Mouse (Mus musculus) layer of hippocampus, postnatal 10 days (tissue): ENCODE data around the gene Cacna1g. TPM values are rescaled to one million over a fixed set of nuclear protein-coding genes. Genes with fewer than 3 reads are reported as not detected.

Source experiments
- DNase-seq, 2 experiments: peaks; one replicate each; pipeline ENCODE4 v3.0.0; 2021; ENCODE audit warnings: low spot score in 2 of 2
- long read RNA-seq: library from polyadenylated mRNA; stranded (forward); transcript quantifications from one replicate; pipeline ENCODE4 v2.0.0, GENCODE M21; 2023
- total RNA-seq, 2 experiments: library from RNA; stranded (reverse); gene quantifications; 2 replicates each; pipeline ENCODE4 v1.2.3; 2021

Cacna1g gene
- 100 to 1,000 TPM; 111 to 128 TPM for total RNA-seq
- long read RNA-seq, full-length matches to known transcripts = 3 of 16 reads
- long read RNA-seq, partial matches to known transcripts = 5 of 16 reads
- long read RNA-seq, other reads (novel, unspliced or antisense) = 8 of 16 reads

DNA sequence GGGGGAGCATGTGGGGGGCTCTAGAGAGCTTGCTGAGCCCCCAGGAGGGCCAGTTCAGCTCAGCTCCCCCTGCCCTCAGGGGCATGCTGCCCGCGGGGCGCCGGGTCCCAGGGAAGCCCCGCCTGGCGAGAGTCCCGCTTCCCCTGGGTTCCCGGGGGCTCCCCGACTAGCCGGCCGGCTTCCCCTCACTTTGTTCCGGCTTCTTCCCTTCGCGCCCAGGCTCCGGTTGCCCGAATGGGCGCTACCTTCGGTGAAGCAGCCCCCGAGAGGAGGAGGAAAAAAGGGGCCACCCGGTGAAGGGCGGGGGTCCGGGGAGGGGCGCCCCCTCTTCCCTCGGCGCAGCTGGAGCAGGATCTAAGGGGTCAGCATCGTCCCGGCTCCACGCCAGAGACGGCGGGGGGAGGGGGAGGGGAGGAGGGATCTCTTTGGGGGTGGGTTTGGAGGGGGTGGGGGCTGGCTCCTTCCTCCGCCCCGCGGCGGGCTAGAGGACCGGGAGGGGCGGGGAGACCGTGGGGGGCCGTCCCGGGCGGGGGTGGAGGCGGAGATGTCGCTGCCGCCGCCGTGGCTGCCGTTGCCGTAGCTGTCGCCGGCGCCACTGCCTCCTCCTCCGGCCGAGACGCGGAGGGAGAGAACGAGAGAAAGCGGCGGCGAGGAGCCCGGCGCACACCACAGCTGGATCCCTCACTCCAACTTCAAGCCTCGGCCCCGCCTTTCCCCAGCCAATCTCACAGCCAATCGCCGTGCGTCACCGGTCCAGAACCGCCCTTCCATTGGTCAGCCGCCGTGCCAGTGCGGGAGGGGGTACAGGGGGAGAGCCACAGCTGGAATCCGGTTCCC is at the start of gene Cacna1g:
Gene Cacna1g, minus strand, starts transcription at position 492 of the 837 bp plus-strand sequence.
- peak; percentile 83 to 89 for DNase-seq

DNA sequence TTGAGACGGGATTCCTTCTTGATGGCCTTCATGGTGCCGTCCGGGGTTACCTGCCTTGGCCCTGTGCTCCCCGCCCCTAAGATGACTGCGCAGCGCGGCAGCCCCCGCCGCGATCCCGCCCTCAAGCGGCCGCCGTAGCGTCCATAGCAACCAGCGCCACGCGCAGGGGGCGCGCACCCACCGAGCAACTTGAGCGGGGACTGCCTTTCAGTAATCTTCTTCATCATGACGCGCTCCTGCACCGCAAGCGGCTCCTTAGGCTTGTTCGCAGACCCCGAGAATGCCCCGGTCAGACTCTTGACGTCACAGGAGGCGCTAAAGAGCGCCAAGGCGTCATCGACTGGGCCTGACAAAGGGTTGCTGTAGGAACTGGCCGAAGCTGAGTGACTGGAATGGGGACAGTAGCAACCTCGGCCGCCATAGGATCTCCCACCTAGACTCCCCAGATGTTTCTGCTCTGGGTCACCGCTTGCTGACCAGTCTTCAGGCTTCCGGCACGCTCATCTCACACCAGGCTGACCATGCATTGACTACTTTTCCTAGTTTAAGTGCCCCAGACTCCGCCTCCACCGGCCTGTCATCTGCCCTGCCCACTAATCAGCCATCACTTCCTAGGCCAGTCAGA is 47.3 kb upstream of the Cacna1g start, which contains the start of gene Mycbpap:
Gene Mycbpap, minus strand, starts transcription at position 524 of the 625 bp plus-strand sequence.
- peak; percentile 50 to 64 for DNase-seq

DNA sequence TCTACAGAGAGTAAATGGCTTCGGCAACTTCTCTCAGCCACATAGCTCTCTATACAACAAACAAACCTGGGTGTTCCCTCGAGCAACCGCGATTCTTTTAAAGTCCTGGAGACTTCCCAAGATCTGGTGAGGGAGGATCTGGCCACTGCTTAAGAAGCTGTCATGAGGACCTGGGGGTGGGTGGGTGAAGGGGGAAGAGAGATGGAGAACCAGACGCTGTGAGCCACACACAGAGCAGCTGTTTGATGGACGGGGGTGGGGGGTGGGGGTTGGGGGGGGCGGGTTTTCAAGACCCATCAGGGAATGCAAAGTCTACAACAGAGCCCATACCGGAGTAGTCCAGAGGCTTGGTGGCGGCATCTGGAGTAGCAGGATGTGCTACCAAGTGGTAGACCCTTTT is 39.5 kb upstream of the Cacna1g start:
- no peak for DNase-seq

DNA sequence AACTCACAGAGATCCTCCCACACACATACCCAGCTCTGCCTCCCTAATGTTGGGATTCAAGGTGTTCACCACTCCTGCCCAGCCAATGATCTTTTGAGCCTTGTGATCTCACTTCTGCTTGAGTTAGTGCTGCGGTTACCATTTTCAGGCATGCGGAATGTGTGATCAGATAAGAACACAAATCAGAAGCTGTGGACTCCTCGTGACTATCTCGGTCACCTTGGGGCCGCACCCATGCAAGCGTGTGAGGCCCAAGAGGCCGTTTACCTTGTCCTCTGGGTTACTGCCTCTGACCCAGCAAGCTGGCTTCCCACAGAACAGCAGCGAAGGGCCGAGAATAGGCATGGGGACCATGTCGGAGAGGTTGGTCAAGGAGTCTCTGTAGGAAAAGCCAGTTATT is 35.0 kb upstream of the Cacna1g start:
- DNase-seq = no peak

DNA sequence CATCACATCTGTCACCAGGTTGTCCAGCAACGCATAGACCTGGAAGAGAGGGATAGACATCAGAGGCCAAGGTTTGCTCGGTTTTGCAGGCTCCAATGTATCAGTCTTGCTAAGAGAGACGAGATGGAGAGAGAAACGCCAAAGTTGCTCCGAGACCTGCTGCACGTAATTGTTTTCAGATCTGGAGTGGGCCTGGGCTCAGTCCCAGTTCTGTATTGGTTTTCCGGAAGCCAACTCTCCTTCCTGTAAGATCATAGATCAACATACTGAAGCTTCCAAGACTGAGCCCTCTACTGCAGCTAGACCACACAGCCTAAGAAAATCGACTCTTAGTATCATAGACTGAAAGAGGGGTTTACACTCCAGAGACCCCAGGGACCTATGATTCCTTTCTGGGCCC is 27.5 kb upstream of the Cacna1g start:
- no peak for DNase-seq

DNA sequence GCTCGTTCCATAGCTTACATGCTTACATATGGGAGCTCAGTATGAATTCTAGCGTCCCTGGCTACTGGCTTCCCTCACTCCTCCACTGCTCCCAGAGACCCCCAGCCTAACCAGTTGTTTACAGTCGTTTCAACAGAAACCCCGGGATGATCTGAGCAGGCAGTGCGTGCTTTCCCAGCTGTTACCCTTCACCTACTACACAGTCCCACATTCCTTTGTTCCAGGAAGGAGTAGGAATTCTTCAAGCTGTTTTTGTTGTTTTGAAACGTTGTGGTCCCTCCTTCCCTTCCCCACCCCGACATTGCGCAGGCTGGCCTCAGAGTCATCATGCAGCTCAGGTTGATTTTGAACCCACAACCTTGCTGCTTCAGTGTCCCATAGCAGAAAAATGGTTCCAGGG is 26.4 kb upstream of the Cacna1g start:
- DNase-seq = no peak

DNA sequence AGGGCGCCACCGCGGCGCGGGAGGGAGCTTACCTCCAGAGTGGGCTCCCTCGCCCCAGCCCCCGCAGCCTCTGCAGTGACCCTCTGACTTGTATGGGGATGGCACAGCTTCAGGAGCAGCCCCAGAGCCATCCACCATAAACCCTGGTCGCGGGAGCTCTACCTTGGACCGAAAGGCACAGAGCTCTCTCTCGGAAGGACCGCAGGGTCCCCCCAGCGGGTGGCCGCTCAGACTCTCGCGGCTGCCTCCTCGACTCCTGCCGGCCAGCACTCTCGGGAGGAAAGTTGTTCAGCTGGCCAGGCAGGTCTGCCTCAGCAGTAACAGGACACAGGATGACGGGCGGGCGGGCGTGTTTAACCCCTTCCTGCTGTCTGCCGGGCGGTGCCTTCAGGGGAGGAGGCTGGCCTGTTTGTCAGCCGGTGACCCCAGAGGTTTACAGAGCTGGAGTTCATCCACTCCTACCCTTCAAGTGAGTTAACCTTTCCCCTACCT is 25.7 kb upstream of the Cacna1g start, which contains the start of gene Epn3:
Gene Epn3, minus strand, starts transcription at position 314 of the 492 bp plus-strand sequence.
- DNase-seq = no peak

DNA sequence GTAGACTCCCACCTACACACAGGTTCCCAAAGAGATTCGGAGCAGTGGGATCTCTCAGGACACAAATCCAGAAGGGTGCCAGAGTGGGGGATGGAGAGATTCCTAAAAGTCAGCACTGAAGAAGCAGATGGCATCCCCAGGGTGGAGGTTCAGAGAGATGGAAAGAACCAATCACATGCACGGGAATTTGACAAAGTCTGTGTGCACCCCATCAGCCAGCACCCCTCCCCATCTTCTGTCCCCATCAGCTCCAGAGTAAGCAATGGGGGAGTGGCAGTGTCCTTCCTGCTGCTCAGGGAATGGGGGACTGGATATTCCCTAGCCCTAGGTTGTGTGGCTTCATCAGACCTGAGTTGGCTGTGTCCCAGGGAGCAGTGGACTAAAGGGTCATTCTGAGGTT is 25.0 kb upstream of the Cacna1g start:
- DNase-seq = peak in 1 of 2 experiments; percentile 33

GRCm38 (mm10) chr11:94498093-94498996 is 24.3 kb upstream of the Cacna1g start:
- peak; percentile 54 to 63 for DNase-seq

DNA sequence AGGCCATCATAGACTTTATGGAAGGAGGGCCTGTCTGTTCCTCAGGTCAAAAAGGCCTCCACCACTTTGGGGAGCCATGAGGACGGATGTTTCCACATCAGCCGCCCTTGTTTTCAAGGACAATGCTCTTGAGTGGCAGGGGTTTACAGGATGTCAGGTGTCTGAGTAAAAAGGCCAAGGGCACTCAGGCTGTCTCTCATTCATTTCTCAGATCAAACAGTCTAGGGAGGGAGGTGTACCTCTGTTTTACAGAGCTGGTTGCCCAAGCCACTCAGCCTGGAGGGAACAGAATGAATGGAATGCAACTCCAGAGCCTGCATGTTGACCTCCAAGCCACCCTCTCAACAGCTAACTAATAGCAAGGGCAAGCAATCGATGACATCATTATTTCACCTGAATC is 21.4 kb upstream of the Cacna1g start:
- no peak for DNase-seq

DNA sequence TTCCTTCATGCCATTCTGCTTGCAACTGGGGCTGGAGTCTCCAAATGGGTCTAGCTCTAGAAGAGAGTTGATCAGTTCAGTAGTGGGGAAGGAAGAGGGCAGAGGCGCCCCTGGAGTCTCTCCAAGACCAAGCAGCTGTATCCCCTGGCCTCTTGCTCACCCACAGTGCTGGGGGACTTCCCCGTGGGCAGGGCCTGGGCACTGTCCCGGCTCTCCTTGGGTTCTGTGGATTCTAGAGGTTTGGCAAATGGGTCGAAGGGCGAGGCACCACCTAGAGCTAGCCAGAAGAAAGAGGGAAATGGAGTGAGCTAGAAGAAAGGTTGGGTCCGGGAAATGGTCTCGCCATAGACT is 17.7 kb upstream of the Cacna1g start:
- DNase-seq = no peak

DNA sequence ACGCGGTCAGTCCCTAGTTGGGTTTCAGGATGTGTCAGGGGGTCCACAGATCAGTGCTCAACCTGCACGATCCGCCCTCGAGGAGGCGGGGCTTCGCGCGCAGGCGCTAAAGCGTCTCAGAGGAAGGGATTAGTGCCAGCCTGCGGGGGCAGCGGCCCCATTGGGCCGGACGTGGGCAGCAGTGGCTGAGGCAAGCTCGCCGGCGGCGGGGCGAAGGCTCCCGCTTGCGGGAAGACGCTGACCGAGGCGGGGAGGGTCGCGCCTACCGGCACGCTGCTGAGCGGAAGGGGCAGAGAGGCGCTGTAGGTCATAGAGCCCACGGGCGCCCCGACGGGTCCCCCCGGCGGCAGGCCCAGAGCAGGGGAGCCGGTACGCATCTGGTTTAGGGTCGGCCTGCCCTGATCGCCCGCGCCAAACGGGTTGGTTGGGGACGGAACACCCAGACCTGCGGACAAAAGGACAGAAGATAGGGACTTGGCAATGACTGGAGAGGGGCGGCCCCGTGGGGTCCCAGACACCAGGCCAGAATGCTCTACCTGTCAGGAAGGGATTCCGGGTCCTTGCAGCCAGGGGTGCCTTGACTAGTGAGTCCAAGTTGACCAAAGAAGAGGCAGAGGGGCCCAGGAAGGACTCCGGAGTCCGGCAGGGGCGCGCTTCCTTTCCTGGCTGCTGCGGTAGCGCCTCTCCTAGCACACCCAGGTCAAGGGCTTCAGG is 17.2 kb upstream of the Cacna1g start:
- peak; percentile 70 to 76 for DNase-seq

DNA sequence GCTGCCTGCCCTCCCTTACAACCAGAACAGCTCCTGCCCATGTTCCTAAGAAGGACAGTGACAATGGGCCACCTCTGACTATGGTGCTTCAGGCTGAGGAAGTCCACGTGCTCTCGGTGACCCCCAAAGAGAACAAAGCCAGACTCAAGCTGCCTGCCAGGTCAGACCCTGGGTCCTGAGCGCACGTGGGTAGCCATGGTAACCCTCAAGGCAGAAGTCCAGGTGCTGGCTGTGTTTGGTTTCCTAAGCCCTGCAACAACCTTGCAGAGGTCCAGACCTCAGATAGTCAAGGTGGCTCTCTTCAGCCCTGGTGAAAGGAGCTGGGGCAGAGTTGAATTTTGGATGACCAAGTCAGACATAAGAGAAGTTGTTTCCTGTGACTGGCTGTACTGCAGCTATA is 15.7 kb upstream of the Cacna1g start:
- DNase-seq = no peak

DNA sequence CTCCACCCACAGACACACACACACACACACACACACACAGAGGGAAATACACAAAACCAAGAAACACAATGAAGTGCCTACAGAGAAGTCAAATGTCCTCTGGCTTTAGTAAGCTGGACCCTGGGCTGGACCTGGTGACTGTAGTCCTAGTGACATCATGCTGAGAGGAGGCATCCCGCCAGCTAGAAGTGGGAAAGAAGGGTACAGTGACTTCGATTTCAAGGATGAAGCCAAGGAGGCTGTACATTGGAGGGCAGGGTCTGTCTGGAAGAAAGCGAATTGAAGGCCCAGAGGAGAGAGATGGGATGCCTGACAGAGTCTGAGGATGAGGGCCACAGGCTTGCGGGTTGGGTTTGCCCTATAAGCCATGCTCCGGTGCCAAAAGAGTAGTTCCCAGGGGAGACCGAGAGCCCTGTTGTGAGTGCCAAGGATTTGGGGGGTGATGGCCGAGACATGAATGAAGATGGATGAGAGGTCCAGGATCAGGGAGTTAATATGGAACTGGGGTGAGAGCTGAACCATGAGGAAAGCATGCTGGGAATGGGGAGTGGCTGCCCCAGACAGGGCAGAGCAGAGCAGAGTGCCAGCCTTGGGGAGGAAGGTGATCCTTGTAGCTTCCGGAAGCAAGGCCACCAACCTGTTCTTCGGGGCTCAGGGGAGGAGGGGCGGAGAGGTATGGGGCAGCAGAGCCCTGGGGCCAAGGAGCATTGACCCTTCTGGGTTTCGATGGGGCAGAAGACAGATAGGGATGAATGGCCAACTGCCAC is 15.0 kb upstream of the Cacna1g start:
- no peak for DNase-seq

DNA sequence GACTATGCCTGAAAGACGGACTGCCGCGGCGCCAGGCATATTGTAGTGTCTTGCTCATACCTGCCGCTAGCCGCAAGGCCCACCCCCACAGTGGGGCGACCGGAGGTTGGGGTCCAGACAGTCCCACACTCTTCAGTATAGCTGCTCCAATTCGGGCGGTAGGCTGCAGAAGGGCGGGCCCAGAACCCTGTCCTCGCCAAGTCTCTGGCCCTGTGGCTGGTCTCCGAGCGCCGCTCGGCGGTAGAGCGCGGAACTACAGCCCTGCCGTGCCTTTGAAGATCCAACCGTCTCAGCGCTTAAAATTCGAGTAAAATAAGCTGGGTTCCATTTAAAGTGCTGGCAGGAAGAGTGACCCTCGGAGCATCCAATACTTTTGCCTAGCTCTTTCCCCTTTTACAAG is 12.0 kb upstream of the Cacna1g start, which contains the start of gene Spata20:
Gene Spata20, minus strand, starts transcription at position 179 of the 400 bp plus-strand sequence.
- peak; percentile 96 for DNase-seq

DNA sequence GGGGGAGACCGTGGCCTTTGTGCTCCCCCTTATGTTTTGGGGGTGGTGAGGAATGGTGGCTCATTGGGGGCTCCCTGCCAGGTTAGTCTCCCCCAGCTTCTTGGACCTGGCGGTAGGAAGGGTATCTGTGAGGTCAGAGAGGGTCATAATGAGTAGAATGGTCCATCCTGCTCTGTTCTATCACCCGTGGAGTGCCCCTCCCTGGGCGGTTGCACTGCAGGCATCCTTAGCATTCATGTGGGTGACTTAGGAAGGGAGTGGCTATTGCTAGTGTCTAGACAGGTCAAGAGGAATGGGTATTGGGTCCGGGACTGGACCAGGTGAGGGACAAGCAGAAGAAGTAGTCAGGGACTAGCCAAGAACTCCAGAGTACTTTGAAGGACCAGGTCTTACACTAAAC is 11.2 kb upstream of the Cacna1g start:
- DNase-seq = no peak

GRCm38 (mm10) chr11:94484636-94485035 is 10.6 kb upstream of the Cacna1g start:
- DNase-seq = no peak

DNA sequence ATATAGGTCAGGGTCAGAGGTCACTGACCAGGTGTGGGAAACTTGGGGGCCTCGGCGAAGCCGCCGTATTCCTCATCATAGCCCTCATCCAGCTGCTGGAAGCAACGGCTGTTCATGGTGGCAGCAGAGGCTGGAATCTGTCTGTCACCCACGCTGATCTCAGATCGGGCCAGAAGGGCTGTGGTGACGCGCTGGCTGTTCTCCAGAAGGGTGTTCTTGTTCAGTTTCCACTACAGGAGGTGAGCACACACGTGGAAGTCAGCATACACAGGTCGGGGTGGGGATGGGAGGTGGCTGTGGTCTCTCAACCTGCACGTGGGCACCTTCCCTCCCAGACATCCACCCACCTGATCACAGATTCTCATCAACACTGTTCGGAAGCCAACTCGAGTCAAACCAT is 9.9 kb upstream of the Cacna1g start:
- no peak for DNase-seq

DNA sequence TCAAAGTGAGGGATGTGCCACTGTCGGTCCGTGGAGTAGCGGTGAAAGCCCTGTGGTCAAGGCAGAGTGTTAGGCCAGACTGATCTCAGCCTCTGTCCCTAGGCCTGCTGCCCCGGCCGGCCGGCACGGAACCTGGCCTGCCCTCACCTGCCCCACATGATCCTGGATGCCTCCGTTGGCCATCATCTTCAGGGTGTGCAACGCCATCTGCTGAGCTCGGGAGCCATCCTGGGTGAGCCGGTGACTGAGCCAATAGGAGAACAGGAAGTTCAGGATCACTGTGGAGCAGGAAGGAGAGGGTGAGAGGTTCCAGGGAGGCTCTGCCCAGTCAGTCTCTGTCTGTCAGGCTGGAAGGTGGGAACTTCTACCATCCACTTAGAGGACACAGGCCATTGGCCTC is 9.4 kb upstream of the Cacna1g start:
- DNase-seq = no peak

DNA sequence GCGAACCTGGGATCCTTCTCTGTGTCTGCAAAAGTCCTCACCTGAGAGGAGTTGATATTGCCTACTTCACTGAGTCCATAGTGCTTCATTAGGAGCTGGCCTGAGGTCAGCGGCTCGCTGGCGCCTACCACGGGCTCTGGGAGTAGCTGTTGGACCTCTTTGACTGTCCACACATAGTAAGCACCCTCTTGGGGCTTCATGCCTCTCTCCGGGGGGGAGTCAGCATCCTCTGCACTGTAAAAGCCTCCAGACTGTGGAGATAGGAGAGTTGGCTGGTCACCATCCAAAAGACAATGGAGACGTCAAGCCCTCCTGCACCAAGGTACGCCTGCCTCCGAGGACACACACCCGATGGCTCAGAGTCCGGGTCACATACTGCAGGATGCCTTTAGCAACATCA is 8.7 kb upstream of the Cacna1g start:
- no peak for DNase-seq
